Mouse (Mus musculus) thymus, postnatal 4 days (tissue): ENCODE measurements around the gene Olfr111.
"Not testable (repeated sequence)": the region's sequence is repeated elsewhere in the genome, so short reads cannot be mapped to it uniquely, and the experiment has no call there.

Source experiments
- DNase-seq: peaks from one replicate; pipeline ENCODE4 v3.0.0; 2021

The Olfr111 gene

GRCm38 (mm10) chr17:37507730-37508129 lies at the start of gene Olfr111:
Olfr111 (plus strand) TSS chr17:37508030.
- DNase-seq = no peak

GRCm38 (mm10) chr17:37458616-37459015 lies 49.2 kb upstream of the Olfr111 start, which contains the start of gene Olfr109:
Olfr109 (plus strand) TSS chr17:37458916.
- DNase-seq = no peak

GRCm38 (mm10) chr17:37483452-37483851 lies 24.4 kb upstream of the Olfr111 start, which contains the start of gene H2-M2:
H2-M2 (minus strand) TSS chr17:37483552.
- no peak for DNase-seq

- no peak for DNase-seq
These were observed 15.8 kb upstream of the Olfr111 start, which contains the start of gene Olfr110 for GRCm38 (mm10) chr17:37491930-37492518. Olfr110 (plus strand) TSS chr17:37492468.

GRCm38 (mm10) chr17:37524612-37525011 lies 16.8 kb downstream of the Olfr111 start:
- not testable (repeated sequence) for DNase-seq

GRCm38 (mm10) chr17:37525427-37525826 lies 17.6 kb downstream of the Olfr111 start:
- not testable (repeated sequence) for DNase-seq

- no peak for DNase-seq
These were observed 27.3 kb downstream of the Olfr111 start for GRCm38 (mm10) chr17:37535173-37535572.

GRCm38 (mm10) chr17:37538416-37538815 lies 30.6 kb downstream of the Olfr111 start:
- DNase-seq = not testable (repeated sequence)

- DNase-seq = no peak
These were observed 33.8 kb downstream of the Olfr111 start for GRCm38 (mm10) chr17:37541454-37542119.

- no peak for DNase-seq
These were observed 36.1 kb downstream of the Olfr111 start for GRCm38 (mm10) chr17:37543800-37544435.

GRCm38 (mm10) chr17:37558913-37559615 lies 51.2 kb downstream of the Olfr111 start:
- DNase-seq = no peak

- no peak for DNase-seq
These were observed 61.5 kb downstream of the Olfr111 start, which contains the start of gene Olfr112 for GRCm38 (mm10) chr17:37569351-37569750. Olfr112 (minus strand) TSS chr17:37569451.

- DNase-seq = no peak
These were observed 69.7 kb downstream of the Olfr111 start, which contains the start of gene Olfr113 for GRCm38 (mm10) chr17:37577563-37577962. Olfr113 (minus strand) TSS chr17:37577663.
